Mouse (Mus musculus): Measurements from ENCODE around the gene Ces1e. TPM values are rescaled to one million over a fixed set of nuclear protein-coding genes. Genes with fewer than 3 reads are reported as not detected.

The Ces1e gene
- polyA plus RNA-seq (2012; ENCODE audit: insufficient read depth, insufficient read length, low replicate concordance, missing spikeins) = not detected in 2 replicates

DNA sequence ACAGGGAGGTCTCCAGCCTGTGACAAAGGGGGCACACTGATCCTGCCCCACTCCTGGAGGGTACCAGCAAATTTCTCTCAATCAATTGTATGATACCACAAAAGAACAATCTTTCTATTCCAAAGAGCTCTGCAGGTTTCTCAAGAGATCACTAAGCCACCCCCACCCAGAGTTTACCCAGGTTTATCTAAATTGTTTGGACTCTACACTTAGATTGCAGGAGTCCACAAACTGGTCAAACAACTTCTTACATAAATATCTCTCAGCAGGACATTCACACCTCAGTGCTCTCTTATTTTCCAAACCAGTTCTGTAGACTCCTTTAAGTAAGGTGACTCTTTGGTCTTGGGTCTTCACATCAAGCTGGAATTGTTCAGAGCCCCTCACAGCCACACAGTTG is at the start of gene Ces1e:
Gene Ces1e (minus strand): TSS at position 174 of the 400 bp plus-strand sequence.
- H3K4me3 ChIP-seq (ENCODE audit: insufficient read depth, low read depth, low read length) = no peak within 1 kb of the TSS
- no peak within 1 kb of the TSS for H3K27ac ChIP-seq (ENCODE audit: insufficient read depth, low read depth, low read length)
- TF ChIP-seq CTCF (IDR thresholded peaks at IDR 0.05; ENCODE audit: insufficient read depth, low read depth, low read length) = no peak
- TF ChIP-seq POLR2A (IDR thresholded peaks at IDR 0.05; ENCODE audit: insufficient read depth, low read depth, low read length) = no peak

DNA sequence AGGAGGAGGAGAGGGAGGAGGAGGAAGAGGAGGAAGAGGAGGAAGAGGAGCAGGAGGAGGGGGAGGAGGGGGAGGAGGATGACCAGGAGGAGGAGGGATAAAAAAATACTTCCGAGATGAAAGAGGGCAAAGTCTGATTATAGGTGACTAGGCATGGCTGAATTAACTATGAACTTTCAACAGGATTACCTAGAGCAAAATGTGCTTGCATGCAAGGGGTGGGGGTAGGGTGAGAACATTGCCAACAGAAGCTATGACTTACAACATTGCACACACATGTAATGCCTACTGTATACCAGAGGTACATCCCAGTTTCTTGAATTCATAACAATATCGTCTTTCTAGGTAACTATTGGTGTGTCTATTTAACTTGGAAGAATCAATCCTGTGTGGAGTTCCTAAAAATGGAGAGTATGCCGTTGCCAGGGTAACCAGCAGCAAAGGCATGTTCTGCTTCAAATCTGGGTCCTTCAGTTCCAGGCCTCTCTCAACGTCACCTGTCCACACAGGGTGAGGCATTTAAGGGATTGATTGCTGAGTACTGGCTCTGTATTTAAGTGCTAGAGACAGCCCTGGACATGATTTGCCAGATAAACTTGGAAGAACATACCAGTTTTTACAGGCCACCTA is 48.9 kb upstream of the Ces1e start:
- TF ChIP-seq POLR2A (IDR thresholded peaks at IDR 0.05; ENCODE audit: insufficient read depth, low read depth, low read length) (no peak), CTCF (IDR thresholded peaks at IDR 0.05; ENCODE audit: insufficient read depth, low read depth, low read length) (no peak)
- H3K4me3 ChIP-seq (ENCODE audit: insufficient read depth, low read depth, low read length) = no peak overlapping the region
- H3K27ac ChIP-seq (ENCODE audit: insufficient read depth, low read depth, low read length) = no peak overlapping the region
- 68% methylated on average over 4 of the region's 4 CpGs for WGBS
- H3K4me1 ChIP-seq (ENCODE audit: control insufficient read depth, insufficient read depth, low read length) = peaks cover 4% of the 10 kb centered on the region; the same call in 1 of the 2 replicates

More for the DNA sequence above, at the start of gene Ces1e:
- no peaks in the 10 kb centered on the region for H3K4me1 ChIP-seq (ENCODE audit: control insufficient read depth, insufficient read depth, low read length)

DNA sequence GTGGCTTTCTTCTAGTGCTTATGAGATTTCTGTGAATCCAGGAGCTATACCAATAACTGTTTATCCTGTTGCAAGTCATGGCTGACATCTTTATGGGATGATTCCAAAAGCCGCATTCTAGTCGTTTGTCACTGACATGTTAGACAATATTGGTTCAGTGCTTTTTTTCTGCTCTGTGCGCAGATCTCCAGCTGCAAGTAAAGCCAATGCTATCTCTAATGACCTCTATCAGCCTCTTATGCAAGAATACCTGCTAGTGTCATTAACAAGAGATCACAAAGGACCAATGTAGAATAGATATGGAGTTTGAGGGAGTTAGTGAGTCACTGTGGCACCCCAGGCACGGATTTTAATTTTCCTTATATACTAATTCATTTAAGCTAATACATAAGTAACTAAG is 45.2 kb upstream of the Ces1e start:
- Histone ChIP-seq H3K4me3 (ENCODE audit: insufficient read depth, low read depth, low read length) (no peak overlapping the region), H3K4me1 (ENCODE audit: control insufficient read depth, insufficient read depth, low read length) (peaks cover 6% of the 10 kb centered on the region; the same call in 1 of the 2 replicates), H3K27ac (ENCODE audit: insufficient read depth, low read depth, low read length) (no peak overlapping the region)
- 82% methylated on average over 4 of the region's 4 CpGs for WGBS
- TF ChIP-seq CTCF (IDR thresholded peaks at IDR 0.05; ENCODE audit: insufficient read depth, low read depth, low read length) (no peak), POLR2A (IDR thresholded peaks at IDR 0.05; ENCODE audit: insufficient read depth, low read depth, low read length) (no peak)

DNA sequence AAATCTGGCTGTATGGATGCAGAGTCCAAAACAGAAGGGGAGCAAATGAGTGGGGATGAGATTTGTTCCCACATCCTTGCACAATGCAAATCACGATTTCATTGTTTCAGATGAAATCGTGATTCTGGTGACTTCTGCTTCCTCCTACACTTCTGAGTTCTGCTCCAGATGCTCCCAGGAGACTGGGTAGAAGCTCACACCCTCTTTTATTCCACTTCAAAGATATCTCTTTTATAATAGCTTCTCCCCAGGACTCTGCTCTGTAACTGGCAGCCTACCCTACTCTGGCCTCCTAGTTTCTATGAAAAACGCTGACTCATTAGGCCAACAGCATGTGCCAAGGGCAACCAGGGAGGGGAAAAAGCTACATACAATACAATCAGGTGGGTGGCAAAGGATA is 43.9 kb upstream of the Ces1e start:
- H3K4me3 ChIP-seq (ENCODE audit: insufficient read depth, low read depth, low read length) = no peak overlapping the region
- 32% methylated on average over 3 of the region's 3 CpGs for WGBS
- H3K27ac ChIP-seq (ENCODE audit: insufficient read depth, low read depth, low read length) = peak overlapping the region; percentile 88
- no peak for TF ChIP-seq POLR2A (IDR thresholded peaks at IDR 0.05; ENCODE audit: insufficient read depth, low read depth, low read length)
- no peak for TF ChIP-seq CTCF (IDR thresholded peaks at IDR 0.05; ENCODE audit: insufficient read depth, low read depth, low read length)
- H3K4me1 ChIP-seq (ENCODE audit: control insufficient read depth, insufficient read depth, low read length) = peaks cover 6% of the 10 kb centered on the region; the same call in 1 of the 2 replicates

DNA sequence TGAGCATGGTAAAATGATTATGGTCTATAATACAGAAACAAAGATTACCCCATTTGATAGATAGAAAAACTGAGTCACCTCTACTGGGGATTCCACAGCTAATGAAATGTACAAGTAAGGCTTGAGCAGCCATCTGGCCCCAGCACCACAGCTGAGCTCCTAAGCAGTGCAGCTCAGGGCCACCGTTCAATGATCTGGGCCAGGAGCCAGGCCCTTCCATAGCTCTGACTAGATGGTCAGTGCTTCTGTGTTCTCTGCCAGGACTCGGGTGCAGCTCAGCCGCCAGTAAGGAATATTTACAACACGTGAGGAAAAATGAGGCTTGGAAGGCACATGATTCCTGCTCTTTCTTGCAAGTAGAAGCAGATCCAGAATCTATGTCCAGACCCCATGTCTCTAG is 43.3 kb upstream of the Ces1e start:
- Histone ChIP-seq H3K27ac (ENCODE audit: insufficient read depth, low read depth, low read length) (peak overlapping the region; percentile 88), H3K4me1 (ENCODE audit: control insufficient read depth, insufficient read depth, low read length) (peaks cover 3% of the 10 kb centered on the region; the same call in 1 of the 2 replicates), H3K4me3 (ENCODE audit: insufficient read depth, low read depth, low read length) (no peak overlapping the region)
- 38% methylated on average over 4 of the region's 4 CpGs for WGBS
- TF ChIP-seq CTCF (IDR thresholded peaks at IDR 0.05; ENCODE audit: insufficient read depth, low read depth, low read length) = no peak
- TF ChIP-seq POLR2A (IDR thresholded peaks at IDR 0.05; ENCODE audit: insufficient read depth, low read depth, low read length) = no peak

DNA sequence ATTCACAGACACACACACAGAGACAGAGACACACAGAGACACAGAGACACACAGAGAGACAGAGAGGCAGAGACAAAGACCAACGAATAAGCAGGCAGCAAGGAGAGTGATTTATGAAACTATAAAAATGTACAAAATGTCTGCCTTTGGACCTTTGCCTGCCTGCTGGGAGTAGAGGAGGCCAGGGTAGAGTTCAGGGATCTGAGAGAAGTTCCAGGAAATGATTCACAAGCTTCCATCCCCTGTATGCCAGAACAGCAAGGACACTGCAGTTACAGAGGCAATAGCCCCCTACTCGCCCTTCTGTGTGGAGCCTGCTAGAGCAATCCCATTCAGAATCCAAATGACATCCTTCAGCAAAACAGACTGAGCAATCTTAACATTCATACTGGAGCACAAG is 32.0 kb upstream of the Ces1e start:
- no peaks in the 10 kb centered on the region for H3K4me1 ChIP-seq (ENCODE audit: control insufficient read depth, insufficient read depth, low read length)
- H3K4me3 ChIP-seq (ENCODE audit: insufficient read depth, low read depth, low read length) = no peak overlapping the region
- 72% methylated on average over 2 of the region's 2 CpGs for WGBS
- TF ChIP-seq CTCF (IDR thresholded peaks at IDR 0.05; ENCODE audit: insufficient read depth, low read depth, low read length) (no peak), POLR2A (IDR thresholded peaks at IDR 0.05; ENCODE audit: insufficient read depth, low read depth, low read length) (no peak)
- no peak overlapping the region for H3K27ac ChIP-seq (ENCODE audit: insufficient read depth, low read depth, low read length)

DNA sequence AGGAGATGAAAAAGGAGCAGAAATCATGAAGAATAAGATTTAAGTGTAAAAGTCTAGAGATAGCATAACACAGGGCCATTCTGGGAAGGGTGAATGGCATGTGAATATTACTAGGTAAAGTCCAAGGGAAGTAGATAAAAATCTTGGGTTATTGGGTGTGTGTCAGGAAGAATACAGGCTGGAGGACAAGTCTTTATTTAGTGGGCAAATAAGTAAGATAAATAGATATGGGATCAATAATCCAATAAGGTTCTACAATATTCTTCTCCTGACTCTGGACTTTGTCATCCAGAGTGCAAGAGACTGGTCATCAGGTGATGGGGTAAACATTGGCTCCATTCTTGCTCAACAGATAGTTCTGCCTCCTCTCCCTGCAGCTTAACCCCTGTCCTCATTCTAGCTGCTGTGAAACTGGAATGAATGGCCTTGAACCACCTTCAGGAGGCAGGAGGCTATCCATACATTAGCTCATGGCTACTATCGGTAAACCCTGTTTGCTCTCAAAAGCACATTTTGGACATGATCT is 23.0 kb upstream of the Ces1e start:
- TF ChIP-seq CTCF (IDR thresholded peaks at IDR 0.05; ENCODE audit: insufficient read depth, low read depth, low read length) = no peak
- no peak for TF ChIP-seq POLR2A (IDR thresholded peaks at IDR 0.05; ENCODE audit: insufficient read depth, low read depth, low read length)
- Histone ChIP-seq H3K4me3 (ENCODE audit: insufficient read depth, low read depth, low read length) (no peak overlapping the region), H3K4me1 (ENCODE audit: control insufficient read depth, insufficient read depth, low read length) (no peaks in the 10 kb centered on the region), H3K27ac (ENCODE audit: insufficient read depth, low read depth, low read length) (no peak overlapping the region)
- 100% methylated on average over 1 of the region's 1 CpGs for WGBS

DNA sequence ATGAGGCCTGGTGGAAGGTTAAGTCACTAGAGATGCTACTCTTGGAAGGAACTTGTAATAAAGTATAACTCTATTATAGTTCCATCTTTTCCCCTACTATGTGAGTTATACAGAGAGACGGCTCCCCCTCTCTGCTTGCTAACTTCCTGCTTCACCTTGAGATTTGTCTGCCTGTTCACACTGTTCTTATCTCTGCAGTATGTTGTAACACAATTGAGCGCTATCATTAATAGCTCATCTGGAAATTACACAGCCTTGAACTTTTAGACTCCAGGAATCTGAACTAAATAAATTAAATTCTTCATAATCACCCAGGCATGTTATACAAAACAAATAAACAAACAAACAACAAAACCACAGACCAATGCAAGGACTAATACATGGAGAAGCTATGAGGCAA is 16.6 kb upstream of the Ces1e start:
- no peak overlapping the region for H3K27ac ChIP-seq (ENCODE audit: insufficient read depth, low read depth, low read length)
- TF ChIP-seq POLR2A (IDR thresholded peaks at IDR 0.05; ENCODE audit: insufficient read depth, low read depth, low read length) (no peak), CTCF (IDR thresholded peaks at IDR 0.05; ENCODE audit: insufficient read depth, low read depth, low read length) (no peak)
- 92% methylated on average over 2 of the region's 2 CpGs for WGBS
- no peak overlapping the region for H3K4me3 ChIP-seq (ENCODE audit: insufficient read depth, low read depth, low read length)
- H3K4me1 ChIP-seq (ENCODE audit: control insufficient read depth, insufficient read depth, low read length) = no peaks in the 10 kb centered on the region

DNA sequence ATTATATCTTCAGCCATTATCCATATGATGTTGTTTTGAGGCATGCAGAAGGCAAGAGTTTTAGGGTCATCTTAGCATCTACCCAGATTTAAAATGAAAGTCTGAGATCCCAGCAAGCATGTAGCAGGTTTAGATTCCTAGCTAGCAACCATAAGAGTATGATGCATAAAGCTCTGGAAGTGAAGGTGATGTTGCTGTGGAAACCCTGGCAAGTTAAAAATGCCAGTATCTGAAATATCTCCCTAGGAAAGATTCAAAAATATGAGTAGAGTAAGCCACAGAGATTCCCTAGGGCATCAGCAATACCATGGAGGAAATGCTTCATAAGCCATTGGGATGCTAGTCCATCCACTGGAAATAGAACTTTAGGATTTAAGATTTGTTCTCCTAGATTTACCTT is 10.5 kb upstream of the Ces1e start:
- Histone ChIP-seq H3K4me1 (ENCODE audit: control insufficient read depth, insufficient read depth, low read length) (no peaks in the 10 kb centered on the region), H3K4me3 (ENCODE audit: insufficient read depth, low read depth, low read length) (no peak overlapping the region), H3K27ac (ENCODE audit: insufficient read depth, low read depth, low read length) (no peak overlapping the region)
- TF ChIP-seq POLR2A (IDR thresholded peaks at IDR 0.05; ENCODE audit: insufficient read depth, low read depth, low read length) (no peak), CTCF (IDR thresholded peaks at IDR 0.05; ENCODE audit: insufficient read depth, low read depth, low read length) (no peak)
